Mouse (Mus musculus): ENCODE data around the gene Rab3a. TPM values are rescaled to one million over a fixed set of nuclear protein-coding genes. Genes with fewer than 3 reads are reported as not detected.

Rab3a gene
- polyA plus RNA-seq, 1 experiment: 21.3 TPM

DNA sequence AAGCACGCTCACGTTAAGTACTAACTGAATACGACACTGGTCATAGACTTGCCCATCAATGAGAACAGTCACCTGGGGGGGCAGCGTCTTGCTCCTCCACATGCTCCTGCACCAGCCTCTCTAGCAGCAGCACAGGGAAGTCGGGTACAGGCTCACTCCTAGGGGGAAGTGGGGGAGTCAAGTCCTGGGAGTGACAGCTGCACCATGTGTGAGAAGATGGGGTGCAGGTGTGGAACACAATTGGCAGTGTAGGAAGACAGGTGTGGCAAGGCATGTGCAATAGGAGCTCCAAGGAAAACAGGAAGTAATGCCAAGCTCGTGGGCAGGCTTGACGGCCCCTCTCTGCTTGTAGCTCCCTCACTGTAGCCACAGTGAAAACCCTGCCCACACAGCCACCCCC is 16.7 kb downstream of the Rab3a start:
- H3K4me1 ChIP-seq (ENCODE audit: control insufficient read depth, insufficient read depth, insufficient read length, low read length): peaks cover 18% of the 10 kb centered on the region
- no peak overlapping the region for H3K4me3 ChIP-seq (ENCODE audit: insufficient read depth, low read depth, low read length)
- no peak overlapping the region for H3K27ac ChIP-seq (replicated peaks; ENCODE audit: low read depth, low read length)

DNA sequence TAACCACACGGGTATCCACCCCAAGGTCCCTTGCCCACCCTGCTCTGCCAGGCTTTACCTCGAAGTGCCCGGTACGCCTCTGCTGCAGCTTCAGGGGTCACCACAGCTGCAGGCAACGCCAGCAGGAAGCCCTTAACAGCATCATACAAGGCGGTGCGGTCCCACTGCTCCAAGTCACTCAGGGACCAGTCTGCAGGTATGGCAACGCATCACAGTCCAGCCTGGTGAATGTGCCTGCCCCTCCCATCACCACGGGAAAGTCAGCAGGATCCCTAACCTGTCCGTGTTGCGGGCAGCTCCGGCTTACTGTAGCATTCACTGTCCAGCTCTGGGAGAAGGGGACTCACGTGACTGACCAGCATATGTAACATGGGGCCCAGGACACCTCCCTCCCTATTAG is 17.6 kb downstream of the Rab3a start:
- H3K27ac ChIP-seq (replicated peaks; ENCODE audit: low read depth, low read length): no peak overlapping the region
- H3K4me1 ChIP-seq (ENCODE audit: control insufficient read depth, insufficient read depth, insufficient read length, low read length): peaks cover 14% of the 10 kb centered on the region
- no peak overlapping the region for H3K4me3 ChIP-seq (ENCODE audit: insufficient read depth, low read depth, low read length)

GRCm38 (mm10) chr8:70772890-70773289 is 18.4 kb downstream of the Rab3a start:
- H3K27ac ChIP-seq (replicated peaks; ENCODE audit: low read depth, low read length): no peak overlapping the region
- peaks cover 16% of the 10 kb centered on the region for H3K4me1 ChIP-seq (ENCODE audit: control insufficient read depth, insufficient read depth, insufficient read length, low read length)
- no peak overlapping the region for H3K4me3 ChIP-seq (ENCODE audit: insufficient read depth, low read depth, low read length)

DNA sequence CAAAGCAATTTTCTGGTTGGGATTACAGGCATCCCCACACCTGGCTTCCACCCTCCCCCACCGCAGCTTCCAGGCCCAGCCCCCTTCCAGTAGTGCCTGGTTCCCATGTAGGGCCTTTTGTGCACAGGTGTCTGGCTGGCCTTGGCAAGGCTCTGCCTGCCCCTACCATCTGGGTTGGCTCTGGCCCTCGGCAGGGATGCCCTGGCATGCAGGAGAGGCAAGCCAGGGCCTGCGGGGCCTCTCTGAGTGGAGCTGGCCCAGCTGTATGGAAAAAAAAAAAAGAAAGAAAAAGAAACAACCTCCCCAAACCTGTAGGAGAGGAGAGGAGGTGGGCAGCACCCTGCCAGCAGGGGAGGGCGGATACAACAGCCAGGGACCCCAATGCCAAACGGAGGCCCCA is 18.9 kb downstream of the Rab3a start:
- Histone ChIP-seq H3K4me1 (ENCODE audit: control insufficient read depth, insufficient read depth, insufficient read length, low read length) (peaks cover 19% of the 10 kb centered on the region), H3K4me3 (ENCODE audit: insufficient read depth, low read depth, low read length) (no peak overlapping the region), H3K27ac (replicated peaks; ENCODE audit: low read depth, low read length) (no peak overlapping the region)

DNA sequence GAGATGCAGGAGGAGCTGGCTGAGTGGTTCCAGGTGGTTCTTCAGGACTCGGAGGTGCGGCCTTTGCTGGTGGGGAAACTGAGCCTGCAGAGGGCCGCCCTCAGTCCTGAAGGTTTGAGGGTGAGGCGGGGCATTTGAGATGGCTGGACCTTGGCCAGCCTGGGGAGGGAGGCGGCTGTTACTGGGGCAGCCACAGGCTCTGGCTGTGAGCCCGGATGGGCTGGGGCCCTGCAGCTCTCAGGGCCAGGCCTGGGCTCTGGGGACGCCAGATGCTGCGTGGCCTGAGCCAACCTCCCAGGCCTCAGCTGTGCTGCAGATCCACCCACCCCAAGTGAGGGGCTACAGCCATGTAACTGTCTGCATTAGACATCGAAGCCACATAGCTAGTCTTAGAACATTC is 19.4 kb downstream of the Rab3a start:
- Histone ChIP-seq H3K4me1 (ENCODE audit: control insufficient read depth, insufficient read depth, insufficient read length, low read length) (peaks cover 19% of the 10 kb centered on the region), H3K27ac (replicated peaks; ENCODE audit: low read depth, low read length) (no peak overlapping the region; the same call in 1 of the 2 replicates), H3K4me3 (ENCODE audit: insufficient read depth, low read depth, low read length) (no peak overlapping the region)

GRCm38 (mm10) chr8:70774740-70775139 is 20.3 kb downstream of the Rab3a start:
- H3K27ac ChIP-seq (replicated peaks; ENCODE audit: low read depth, low read length): no peak overlapping the region
- H3K4me3 ChIP-seq (ENCODE audit: insufficient read depth, low read depth, low read length): peak overlapping the region; percentile 9; the same call in 1 of the 2 replicates
- peaks cover 19% of the 10 kb centered on the region for H3K4me1 ChIP-seq (ENCODE audit: control insufficient read depth, insufficient read depth, insufficient read length, low read length)

DNA sequence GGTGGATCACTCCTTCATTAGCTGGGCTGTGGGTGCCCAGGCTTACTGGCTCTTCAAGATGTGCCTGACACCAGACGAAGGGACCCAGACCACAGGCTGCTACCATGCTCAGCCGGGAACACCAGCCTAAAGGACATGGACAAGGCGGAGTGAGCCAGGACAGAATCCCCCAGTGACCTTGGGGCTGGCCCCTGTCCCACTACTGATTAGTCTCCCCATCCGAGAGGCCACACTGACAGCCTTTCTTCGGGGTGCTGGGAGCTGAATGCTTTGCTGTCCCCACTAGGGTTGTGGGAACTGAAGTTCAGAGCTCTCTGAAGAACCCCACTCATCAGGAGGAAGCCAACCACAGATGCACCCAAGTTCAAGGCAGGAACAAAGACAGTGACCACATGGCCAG is 20.7 kb downstream of the Rab3a start:
- Histone ChIP-seq H3K4me3 (ENCODE audit: insufficient read depth, low read depth, low read length) (peak overlapping the region; percentile 65), H3K4me1 (ENCODE audit: control insufficient read depth, insufficient read depth, insufficient read length, low read length) (peaks cover 19% of the 10 kb centered on the region), H3K27ac (replicated peaks; ENCODE audit: low read depth, low read length) (no peak overlapping the region)

GRCm38 (mm10) chr8:70775851-70776495 is 21.5 kb downstream of the Rab3a start:
- Histone ChIP-seq H3K4me1 (ENCODE audit: control insufficient read depth, insufficient read depth, insufficient read length, low read length) (peaks cover 19% of the 10 kb centered on the region), H3K4me3 (ENCODE audit: insufficient read depth, low read depth, low read length) (peak overlapping the region; percentile 65), H3K27ac (replicated peaks; ENCODE audit: low read depth, low read length) (0 out of 2 replicates have a peak overlapping the region, but pooled peaks have one; percentile 18)

GRCm38 (mm10) chr8:70776496-70777444 is 22.3 kb downstream of the Rab3a start, which contains the start of gene Pik3r2:
TSS of gene Pik3r2 (minus strand) at chr8:70776713.
- Histone ChIP-seq H3K4me3 (ENCODE audit: insufficient read depth, low read depth, low read length) (peak within 1 kb of the TSS; percentile 70), H3K27ac (replicated peaks; ENCODE audit: low read depth, low read length) (peak within 1 kb of the TSS; percentile 96), H3K4me1 (ENCODE audit: control insufficient read depth, insufficient read depth, insufficient read length, low read length) (peaks cover 19% of the 10 kb centered on the region)

DNA sequence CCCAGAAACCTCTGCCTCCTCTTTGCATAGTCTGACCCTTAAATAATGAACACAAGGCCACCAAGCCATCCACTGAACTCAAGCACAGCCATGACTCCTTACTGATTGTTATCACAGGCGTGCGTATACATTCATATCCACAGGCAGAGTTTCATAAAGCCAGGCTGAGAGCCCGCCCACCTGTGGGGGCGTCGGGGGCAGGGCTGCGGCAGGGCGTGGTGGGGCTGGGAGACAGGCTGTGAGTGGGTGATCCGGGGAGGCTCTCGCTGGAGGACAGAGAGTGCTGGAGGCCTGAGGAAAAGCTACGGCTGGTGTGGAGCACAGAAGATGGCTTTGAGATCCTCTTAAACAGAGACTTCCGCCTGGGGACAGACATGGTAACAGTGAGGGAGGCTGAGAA is 25.6 kb downstream of the Rab3a start:
- H3K4me1 ChIP-seq (ENCODE audit: control insufficient read depth, insufficient read depth, insufficient read length, low read length): peaks cover 14% of the 10 kb centered on the region
- no peak overlapping the region for H3K4me3 ChIP-seq (ENCODE audit: insufficient read depth, low read depth, low read length)
- no peak overlapping the region for H3K27ac ChIP-seq (replicated peaks; ENCODE audit: low read depth, low read length)

DNA sequence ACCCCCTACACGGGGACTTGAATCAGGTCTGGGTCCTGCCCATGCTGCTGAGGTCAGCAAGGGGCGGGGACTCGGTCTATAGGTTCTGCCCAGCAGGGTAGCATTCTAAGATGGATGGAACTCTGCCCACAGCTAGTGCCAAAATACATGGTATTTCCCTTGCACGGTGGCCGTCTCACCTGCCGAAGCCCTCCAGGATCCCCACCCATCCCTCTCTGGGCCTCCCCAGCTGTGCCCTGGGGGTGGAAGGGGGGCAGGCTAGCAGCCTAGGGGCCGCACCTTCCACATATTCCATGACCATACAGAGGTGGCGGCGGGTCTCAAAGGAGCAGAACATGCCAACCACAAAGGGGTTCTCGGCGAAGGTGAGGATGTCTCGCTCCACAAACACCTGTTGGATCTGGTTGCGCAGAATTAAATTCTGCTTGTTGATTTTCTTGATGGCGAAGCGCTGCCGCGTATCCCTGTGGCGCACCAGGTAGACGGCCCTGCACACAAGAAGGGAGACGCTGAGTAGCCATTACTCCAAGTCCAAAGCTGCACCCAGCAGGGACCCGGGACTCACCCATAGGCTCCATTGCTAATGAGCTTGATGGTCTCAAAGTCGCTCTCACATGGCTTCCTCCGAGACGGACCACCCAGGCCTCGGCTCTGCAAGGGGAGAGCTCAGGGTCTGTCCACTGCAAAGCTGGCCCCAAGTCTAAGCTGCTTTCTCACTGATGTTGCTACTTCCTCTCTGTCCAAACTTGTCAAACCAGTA is 32.0 kb downstream of the Rab3a start:
- no peak overlapping the region for H3K27ac ChIP-seq (replicated peaks; ENCODE audit: low read depth, low read length)
- no peak overlapping the region for H3K4me3 ChIP-seq (ENCODE audit: insufficient read depth, low read depth, low read length)
- H3K4me1 ChIP-seq (ENCODE audit: control insufficient read depth, insufficient read depth, insufficient read length, low read length): peaks cover 5% of the 10 kb centered on the region; the same call in 1 of the 2 replicates

- no peak overlapping the region for H3K27ac ChIP-seq (replicated peaks; ENCODE audit: low read depth, low read length)
- no peak overlapping the region for H3K4me3 ChIP-seq (ENCODE audit: insufficient read depth, low read depth, low read length)
- peaks cover 9% of the 10 kb centered on the region for H3K4me1 ChIP-seq (ENCODE audit: control insufficient read depth, insufficient read depth, insufficient read length, low read length)
Observed at GRCm38 (mm10) chr8:70787051-70787445, 32.6 kb downstream of the Rab3a start.

GRCm38 (mm10) chr8:70787941-70788667 is 33.6 kb downstream of the Rab3a start:
- Histone ChIP-seq H3K4me1 (ENCODE audit: control insufficient read depth, insufficient read depth, insufficient read length, low read length) (peaks cover 14% of the 10 kb centered on the region), H3K27ac (replicated peaks; ENCODE audit: low read depth, low read length) (no peak overlapping the region), H3K4me3 (ENCODE audit: insufficient read depth, low read depth, low read length) (no peak overlapping the region)

- 0 out of 2 replicates have a peak overlapping the region, but pooled peaks have one; percentile 6 for H3K4me3 ChIP-seq (ENCODE audit: insufficient read depth, low read depth, low read length)
- peaks cover 14% of the 10 kb centered on the region for H3K4me1 ChIP-seq (ENCODE audit: control insufficient read depth, insufficient read depth, insufficient read length, low read length)
- H3K27ac ChIP-seq (replicated peaks; ENCODE audit: low read depth, low read length): no peak overlapping the region
Observed at GRCm38 (mm10) chr8:70789046-70789445, 34.6 kb downstream of the Rab3a start.
